Mouse (Mus musculus): Measurements from ENCODE around the gene Ndufaf1. TPM values are rescaled to one million over a fixed set of nuclear protein-coding genes. Genes with fewer than 3 reads are reported as not detected.
A peak's percentile ranks its signal among the peaks of the same experiment; 100 is the strongest.

Ndufaf1 gene
- 39.9 and 40.8 TPM in 2 replicates for polyA plus RNA-seq (2014; fragmentation: Nextera tagmentation; extraction: Ambion mirVana)

GRCm38 (mm10) chr2:119662220-119663182 lies at the start of gene Ndufaf1:
Gene Ndufaf1, minus strand, starts transcription at chr2:119662827.
- Histone ChIP-seq H3K4me1 (ENCODE audit: control insufficient read depth, insufficient read depth, low read length) (peaks cover 4% of the 10 kb centered on the region; the same call in 1 of the 2 replicates), H3K4me3 (ENCODE audit: low read depth, low read length) (peak within 1 kb of the TSS; percentile 67), H3K9ac (replicated peaks; ENCODE audit: low read depth, low read length) (peak within 1 kb of the TSS; percentile 70), H3K9me3 (ENCODE audit: control insufficient read depth, low read length) (no peaks in the 10 kb centered on the region), H3K27me3 (ENCODE audit: control insufficient read depth, insufficient read depth, low read length) (no peaks in the 10 kb centered on the region), H3K36me3 (ENCODE audit: control insufficient read depth, insufficient read depth, low read length) (0 out of 2 replicates have a peak, but pooled peaks cover 3% of the 10 kb centered on the region), H3K4me2 (ENCODE audit: low read depth, low read length) (peak within 1 kb of the TSS; percentile 88), H3K27ac (ENCODE audit: low read depth, low read length) (no peak within 1 kb of the TSS)
- ATAC-seq (ENCODE audit: low read depth) = peak; percentile 85
- WGBS = 2% methylated on average over 44 of the region's 44 CpGs

GRCm38 (mm10) chr2:119710011-119710410 lies 47.4 kb upstream of the Ndufaf1 start:
- Histone ChIP-seq H3K4me3 (ENCODE audit: low read depth, low read length) (no peak overlapping the region), H3K9ac (replicated peaks; ENCODE audit: low read depth, low read length) (no peak overlapping the region), H3K9me3 (ENCODE audit: control insufficient read depth, low read length) (no peaks in the 10 kb centered on the region), H3K27ac (ENCODE audit: low read depth, low read length) (no peak overlapping the region), H3K36me3 (ENCODE audit: control insufficient read depth, insufficient read depth, low read length) (0 out of 2 replicates have a peak, but pooled peaks cover 10% of the 10 kb centered on the region), H3K4me1 (ENCODE audit: control insufficient read depth, insufficient read depth, low read length) (no peaks in the 10 kb centered on the region), H3K27me3 (ENCODE audit: control insufficient read depth, insufficient read depth, low read length) (no peaks in the 10 kb centered on the region), H3K4me2 (ENCODE audit: low read depth, low read length) (no peak overlapping the region)
- WGBS = 94% methylated on average over 3 of the region's 3 CpGs
- ATAC-seq (ENCODE audit: low read depth) = no peak

GRCm38 (mm10) chr2:119707676-119708075 lies 45.0 kb upstream of the Ndufaf1 start:
- Histone ChIP-seq H3K4me1 (ENCODE audit: control insufficient read depth, insufficient read depth, low read length) (no peaks in the 10 kb centered on the region), H3K9me3 (ENCODE audit: control insufficient read depth, low read length) (no peaks in the 10 kb centered on the region), H3K4me3 (ENCODE audit: low read depth, low read length) (no peak overlapping the region), H3K36me3 (ENCODE audit: control insufficient read depth, insufficient read depth, low read length) (peaks cover 22% of the 10 kb centered on the region; the same call in 1 of the 2 replicates), H3K9ac (replicated peaks; ENCODE audit: low read depth, low read length) (no peak overlapping the region), H3K4me2 (ENCODE audit: low read depth, low read length) (no peak overlapping the region), H3K27me3 (ENCODE audit: control insufficient read depth, insufficient read depth, low read length) (no peaks in the 10 kb centered on the region), H3K27ac (ENCODE audit: low read depth, low read length) (no peak overlapping the region)
- 84% methylated on average over 3 of the region's 3 CpGs for WGBS
- ATAC-seq (ENCODE audit: low read depth) = no peak

GRCm38 (mm10) chr2:119703171-119703570 lies 40.5 kb upstream of the Ndufaf1 start:
- Histone ChIP-seq H3K27me3 (ENCODE audit: control insufficient read depth, insufficient read depth, low read length) (no peaks in the 10 kb centered on the region), H3K4me1 (ENCODE audit: control insufficient read depth, insufficient read depth, low read length) (no peaks in the 10 kb centered on the region), H3K9ac (replicated peaks; ENCODE audit: low read depth, low read length) (no peak overlapping the region), H3K9me3 (ENCODE audit: control insufficient read depth, low read length) (no peaks in the 10 kb centered on the region), H3K36me3 (ENCODE audit: control insufficient read depth, insufficient read depth, low read length) (peaks cover 24% of the 10 kb centered on the region; the same call in 1 of the 2 replicates), H3K4me3 (ENCODE audit: low read depth, low read length) (no peak overlapping the region), H3K27ac (ENCODE audit: low read depth, low read length) (no peak overlapping the region), H3K4me2 (ENCODE audit: low read depth, low read length) (no peak overlapping the region)
- no peak for ATAC-seq (ENCODE audit: low read depth)
- 87% methylated on average over 2 of the region's 2 CpGs for WGBS

- H3K27me3 ChIP-seq (ENCODE audit: control insufficient read depth, insufficient read depth, low read length) = no peaks in the 10 kb centered on the region
- WGBS = 90% methylated on average over 3 of the region's 3 CpGs
- no peaks in the 10 kb centered on the region for H3K4me1 ChIP-seq (ENCODE audit: control insufficient read depth, insufficient read depth, low read length)
- H3K4me3 ChIP-seq (ENCODE audit: low read depth, low read length) = no peak overlapping the region
- H3K27ac ChIP-seq (ENCODE audit: low read depth, low read length) = no peak overlapping the region
- ATAC-seq (ENCODE audit: low read depth) = no peak
- no peak overlapping the region for H3K9ac ChIP-seq (replicated peaks; ENCODE audit: low read depth, low read length)
- H3K4me2 ChIP-seq (ENCODE audit: low read depth, low read length) = no peak overlapping the region
- peaks cover 14% of the 10 kb centered on the region; the same call in 1 of the 2 replicates for H3K36me3 ChIP-seq (ENCODE audit: control insufficient read depth, insufficient read depth, low read length)
- no peaks in the 10 kb centered on the region for H3K9me3 ChIP-seq (ENCODE audit: control insufficient read depth, low read length)
These were observed 37.3 kb upstream of the Ndufaf1 start for GRCm38 (mm10) chr2:119699962-119700361.

- H3K4me1 ChIP-seq (ENCODE audit: control insufficient read depth, insufficient read depth, low read length) = no peaks in the 10 kb centered on the region
- H3K36me3 ChIP-seq (ENCODE audit: control insufficient read depth, insufficient read depth, low read length) = peaks cover 15% of the 10 kb centered on the region
- 89% methylated on average over 2 of the region's 2 CpGs for WGBS
- ATAC-seq (ENCODE audit: low read depth) = no peak
- H3K27ac ChIP-seq (ENCODE audit: low read depth, low read length) = no peak overlapping the region
- no peak overlapping the region for H3K9ac ChIP-seq (replicated peaks; ENCODE audit: low read depth, low read length)
- no peak overlapping the region for H3K4me2 ChIP-seq (ENCODE audit: low read depth, low read length)
- H3K9me3 ChIP-seq (ENCODE audit: control insufficient read depth, low read length) = no peaks in the 10 kb centered on the region
- H3K27me3 ChIP-seq (ENCODE audit: control insufficient read depth, insufficient read depth, low read length) = no peaks in the 10 kb centered on the region
- H3K4me3 ChIP-seq (ENCODE audit: low read depth, low read length) = no peak overlapping the region
These were observed 35.8 kb upstream of the Ndufaf1 start for GRCm38 (mm10) chr2:119698472-119698871.

GRCm38 (mm10) chr2:119696111-119696510 lies 33.5 kb upstream of the Ndufaf1 start:
- Histone ChIP-seq H3K4me2 (ENCODE audit: low read depth, low read length) (no peak overlapping the region), H3K4me1 (ENCODE audit: control insufficient read depth, insufficient read depth, low read length) (no peaks in the 10 kb centered on the region), H3K27me3 (ENCODE audit: control insufficient read depth, insufficient read depth, low read length) (no peaks in the 10 kb centered on the region), H3K9ac (replicated peaks; ENCODE audit: low read depth, low read length) (no peak overlapping the region), H3K4me3 (ENCODE audit: low read depth, low read length) (no peak overlapping the region), H3K36me3 (ENCODE audit: control insufficient read depth, insufficient read depth, low read length) (peaks cover 8% of the 10 kb centered on the region), H3K27ac (ENCODE audit: low read depth, low read length) (no peak overlapping the region), H3K9me3 (ENCODE audit: control insufficient read depth, low read length) (no peaks in the 10 kb centered on the region)
- ATAC-seq (ENCODE audit: low read depth) = no peak
- WGBS = 92% methylated on average over 1 of the region's 1 CpGs

- Histone ChIP-seq H3K4me3 (ENCODE audit: low read depth, low read length) (no peak overlapping the region), H3K27me3 (ENCODE audit: control insufficient read depth, insufficient read depth, low read length) (no peaks in the 10 kb centered on the region), H3K27ac (ENCODE audit: low read depth, low read length) (no peak overlapping the region), H3K9me3 (ENCODE audit: control insufficient read depth, low read length) (no peaks in the 10 kb centered on the region), H3K4me2 (ENCODE audit: low read depth, low read length) (no peak overlapping the region), H3K36me3 (ENCODE audit: control insufficient read depth, insufficient read depth, low read length) (peaks cover 8% of the 10 kb centered on the region), H3K4me1 (ENCODE audit: control insufficient read depth, insufficient read depth, low read length) (no peaks in the 10 kb centered on the region), H3K9ac (replicated peaks; ENCODE audit: low read depth, low read length) (no peak overlapping the region)
- 92% methylated on average over 2 of the region's 2 CpGs for WGBS
- no peak for ATAC-seq (ENCODE audit: low read depth)
These were observed 32.2 kb upstream of the Ndufaf1 start for GRCm38 (mm10) chr2:119694826-119695225.

GRCm38 (mm10) chr2:119692003-119692701 lies 29.5 kb upstream of the Ndufaf1 start:
- H3K4me1 ChIP-seq (ENCODE audit: control insufficient read depth, insufficient read depth, low read length) = no peaks in the 10 kb centered on the region
- 78% methylated on average over 9 of the region's 9 CpGs for WGBS
- no peak overlapping the region for H3K4me2 ChIP-seq (ENCODE audit: low read depth, low read length)
- peaks cover 8% of the 10 kb centered on the region for H3K36me3 ChIP-seq (ENCODE audit: control insufficient read depth, insufficient read depth, low read length)
- H3K9me3 ChIP-seq (ENCODE audit: control insufficient read depth, low read length) = no peaks in the 10 kb centered on the region
- H3K4me3 ChIP-seq (ENCODE audit: low read depth, low read length) = no peak overlapping the region
- H3K27me3 ChIP-seq (ENCODE audit: control insufficient read depth, insufficient read depth, low read length) = no peaks in the 10 kb centered on the region
- H3K27ac ChIP-seq (ENCODE audit: low read depth, low read length) = no peak overlapping the region
- no peak for ATAC-seq (ENCODE audit: low read depth)
- H3K9ac ChIP-seq (replicated peaks; ENCODE audit: low read depth, low read length) = no peak overlapping the region

All from neural tube, embryonic 14.5 days (tissue).